Mouse (Mus musculus): ENCODE results near the gene Rcl1. TPM values are rescaled to one million over a fixed set of nuclear protein-coding genes. Genes with fewer than 3 reads are reported as not detected.

Rcl1 gene
- polyA plus RNA-seq, 1 experiment from 2014 or later, result 69.9 TPM

- Histone ChIP-seq H3K9me3 (replicated peaks; ENCODE audit: control insufficient read depth, low read length) (no peaks in the 10 kb centered on the region), H3K27ac (ENCODE audit: low read length) (peak overlapping the region; percentile 72), H3K27me3 (ENCODE audit: control insufficient read depth, insufficient read depth, low read depth, low read length) (no peaks in the 10 kb centered on the region), H3K36me3 (ENCODE audit: control insufficient read depth, insufficient read depth) (no peaks in the 10 kb centered on the region), H3K4me3 (ENCODE audit: low read depth, low read length) (peak overlapping the region; percentile 92), H3K4me2 (ENCODE audit: low read depth, low read length) (peak overlapping the region; percentile 100), H3K4me1 (ENCODE audit: control insufficient read depth, low read depth, low read length) (peaks cover 16% of the 10 kb centered on the region), H3K9ac (ENCODE audit: low read depth, low read length) (peak overlapping the region; percentile 78)
- ATAC-seq (ENCODE audit: low read depth), result no peak
- under 1% methylated on average over 27 of the region's 27 CpGs for WGBS (ENCODE audit: insufficient replicate concordance)
Observed at GRCm38 (mm10) chr19:29101591-29101990, 416 bp downstream of the Rcl1 start.

- Histone ChIP-seq H3K27ac (ENCODE audit: low read length) (no peak overlapping the region; the same call in 1 of the 2 replicates), H3K4me2 (ENCODE audit: low read depth, low read length) (peak overlapping the region; percentile 100), H3K4me1 (ENCODE audit: control insufficient read depth, low read depth, low read length) (peaks cover 16% of the 10 kb centered on the region), H3K9me3 (replicated peaks; ENCODE audit: control insufficient read depth, low read length) (no peaks in the 10 kb centered on the region), H3K27me3 (ENCODE audit: control insufficient read depth, insufficient read depth, low read depth, low read length) (no peaks in the 10 kb centered on the region), H3K9ac (ENCODE audit: low read depth, low read length) (peak overlapping the region; percentile 78), H3K36me3 (ENCODE audit: control insufficient read depth, insufficient read depth) (no peaks in the 10 kb centered on the region; the same call in 1 of the 2 replicates), H3K4me3 (ENCODE audit: low read depth, low read length) (peak overlapping the region; percentile 92)
- ATAC-seq (ENCODE audit: low read depth), result no peak
- WGBS (ENCODE audit: insufficient replicate concordance), result 6% methylated on average over 13 of the region's 13 CpGs
Observed at GRCm38 (mm10) chr19:29102098-29102497, 923 bp downstream of the Rcl1 start.

- H3K4me1 ChIP-seq (ENCODE audit: control insufficient read depth, low read depth, low read length), result peaks cover 9% of the 10 kb centered on the region
- H3K27me3 ChIP-seq (ENCODE audit: control insufficient read depth, insufficient read depth, low read depth, low read length), result no peaks in the 10 kb centered on the region
- H3K9ac ChIP-seq (ENCODE audit: low read depth, low read length), result no peak overlapping the region
- H3K9me3 ChIP-seq (replicated peaks; ENCODE audit: control insufficient read depth, low read length), result no peaks in the 10 kb centered on the region
- no peak overlapping the region for H3K27ac ChIP-seq (ENCODE audit: low read length)
- ATAC-seq (ENCODE audit: low read depth), result no peak
- WGBS (ENCODE audit: insufficient replicate concordance), result 78% methylated on average over 4 of the region's 4 CpGs
- no peak overlapping the region for H3K4me3 ChIP-seq (ENCODE audit: low read depth, low read length)
- H3K4me2 ChIP-seq (ENCODE audit: low read depth, low read length), result no peak overlapping the region
- H3K36me3 ChIP-seq (ENCODE audit: control insufficient read depth, insufficient read depth), result no peaks in the 10 kb centered on the region; the same call in 1 of the 2 replicates
Observed at GRCm38 (mm10) chr19:29105816-29106215, 4.6 kb downstream of the Rcl1 start.

- no peaks in the 10 kb centered on the region for H3K9me3 ChIP-seq (replicated peaks; ENCODE audit: control insufficient read depth, low read length)
- H3K27ac ChIP-seq (ENCODE audit: low read length), result no peak overlapping the region
- H3K9ac ChIP-seq (ENCODE audit: low read depth, low read length), result no peak overlapping the region
- no peaks in the 10 kb centered on the region; the same call in 1 of the 2 replicates for H3K36me3 ChIP-seq (ENCODE audit: control insufficient read depth, insufficient read depth)
- no peak for ATAC-seq (ENCODE audit: low read depth)
- no peak overlapping the region for H3K4me3 ChIP-seq (ENCODE audit: low read depth, low read length)
- no peaks in the 10 kb centered on the region for H3K27me3 ChIP-seq (ENCODE audit: control insufficient read depth, insufficient read depth, low read depth, low read length)
- H3K4me2 ChIP-seq (ENCODE audit: low read depth, low read length), result no peak overlapping the region
- 77% methylated on average over 5 of the region's 5 CpGs for WGBS (ENCODE audit: insufficient replicate concordance)
- peaks cover 9% of the 10 kb centered on the region for H3K4me1 ChIP-seq (ENCODE audit: control insufficient read depth, low read depth, low read length)
Observed at GRCm38 (mm10) chr19:29106261-29106660, 5.1 kb downstream of the Rcl1 start.

- WGBS (ENCODE audit: insufficient replicate concordance), result 87% methylated on average over 8 of the region's 8 CpGs
Observed at GRCm38 (mm10) chr19:29112662-29113061, 11.5 kb downstream of the Rcl1 start.

GRCm38 (mm10) chr19:29113746-29114649 lies 12.8 kb downstream of the Rcl1 start:
- Histone ChIP-seq H3K27me3 (ENCODE audit: control insufficient read depth, insufficient read depth, low read depth, low read length) (no peaks in the 10 kb centered on the region), H3K36me3 (ENCODE audit: control insufficient read depth, insufficient read depth) (peaks cover 7% of the 10 kb centered on the region), H3K9me3 (replicated peaks; ENCODE audit: control insufficient read depth, low read length) (no peaks in the 10 kb centered on the region), H3K27ac (ENCODE audit: low read length) (no peak overlapping the region), H3K4me2 (ENCODE audit: low read depth, low read length) (no peak overlapping the region), H3K9ac (ENCODE audit: low read depth, low read length) (no peak overlapping the region), H3K4me1 (ENCODE audit: control insufficient read depth, low read depth, low read length) (no peaks in the 10 kb centered on the region; the same call in 1 of the 2 replicates), H3K4me3 (ENCODE audit: low read depth, low read length) (no peak overlapping the region)
- 88% methylated on average over 10 of the region's 10 CpGs for WGBS (ENCODE audit: insufficient replicate concordance)
- no peak; the same call in 1 of the 2 replicates for ATAC-seq (ENCODE audit: low read depth)

More at GRCm38 (mm10) chr19:29112662-29113061, 11.5 kb downstream of the Rcl1 start:
- H3K4me3 ChIP-seq (ENCODE audit: low read depth, low read length), result no peak overlapping the region
- no peak for ATAC-seq (ENCODE audit: low read depth)
- no peak overlapping the region for H3K27ac ChIP-seq (ENCODE audit: low read length)
- no peak overlapping the region for H3K4me2 ChIP-seq (ENCODE audit: low read depth, low read length)
- H3K27me3 ChIP-seq (ENCODE audit: control insufficient read depth, insufficient read depth, low read depth, low read length), result no peaks in the 10 kb centered on the region
- no peaks in the 10 kb centered on the region; the same call in 1 of the 2 replicates for H3K4me1 ChIP-seq (ENCODE audit: control insufficient read depth, low read depth, low read length)
- no peaks in the 10 kb centered on the region for H3K9me3 ChIP-seq (replicated peaks; ENCODE audit: control insufficient read depth, low read length)
- H3K9ac ChIP-seq (ENCODE audit: low read depth, low read length), result no peak overlapping the region
- H3K36me3 ChIP-seq (ENCODE audit: control insufficient read depth, insufficient read depth), result no peaks in the 10 kb centered on the region; the same call in 1 of the 2 replicates

GRCm38 (mm10) chr19:29116796-29117195 lies 15.6 kb downstream of the Rcl1 start:
- Histone ChIP-seq H3K4me3 (ENCODE audit: low read depth, low read length) (no peak overlapping the region), H3K9ac (ENCODE audit: low read depth, low read length) (no peak overlapping the region), H3K27me3 (ENCODE audit: control insufficient read depth, insufficient read depth, low read depth, low read length) (no peaks in the 10 kb centered on the region), H3K36me3 (ENCODE audit: control insufficient read depth, insufficient read depth) (peaks cover 12% of the 10 kb centered on the region), H3K27ac (ENCODE audit: low read length) (no peak overlapping the region), H3K4me1 (ENCODE audit: control insufficient read depth, low read depth, low read length) (no peaks in the 10 kb centered on the region; the same call in 1 of the 2 replicates), H3K4me2 (ENCODE audit: low read depth, low read length) (no peak overlapping the region), H3K9me3 (replicated peaks; ENCODE audit: control insufficient read depth, low read length) (no peaks in the 10 kb centered on the region)
- WGBS (ENCODE audit: insufficient replicate concordance), result 79% methylated on average over 6 of the region's 6 CpGs
- no peak for ATAC-seq (ENCODE audit: low read depth)

- Histone ChIP-seq H3K9me3 (replicated peaks; ENCODE audit: control insufficient read depth, low read length) (no peaks in the 10 kb centered on the region), H3K27me3 (ENCODE audit: control insufficient read depth, insufficient read depth, low read depth, low read length) (no peaks in the 10 kb centered on the region), H3K4me2 (ENCODE audit: low read depth, low read length) (no peak overlapping the region), H3K36me3 (ENCODE audit: control insufficient read depth, insufficient read depth) (peaks cover 15% of the 10 kb centered on the region), H3K27ac (ENCODE audit: low read length) (no peak overlapping the region), H3K4me3 (ENCODE audit: low read depth, low read length) (no peak overlapping the region), H3K9ac (ENCODE audit: low read depth, low read length) (no peak overlapping the region), H3K4me1 (ENCODE audit: control insufficient read depth, low read depth, low read length) (no peaks in the 10 kb centered on the region; the same call in 1 of the 2 replicates)
- ATAC-seq (ENCODE audit: low read depth), result no peak
- 83% methylated on average over 13 of the region's 13 CpGs for WGBS (ENCODE audit: insufficient replicate concordance)
Observed at GRCm38 (mm10) chr19:29118196-29118595, 17.0 kb downstream of the Rcl1 start.

- no peak overlapping the region for H3K4me2 ChIP-seq (ENCODE audit: low read depth, low read length)
- no peak overlapping the region for H3K4me3 ChIP-seq (ENCODE audit: low read depth, low read length)
- ATAC-seq (ENCODE audit: low read depth), result no peak
- 79% methylated on average over 6 of the region's 6 CpGs for WGBS (ENCODE audit: insufficient replicate concordance)
- no peak overlapping the region for H3K27ac ChIP-seq (ENCODE audit: low read length)
- peaks cover 15% of the 10 kb centered on the region for H3K36me3 ChIP-seq (ENCODE audit: control insufficient read depth, insufficient read depth)
- H3K9me3 ChIP-seq (replicated peaks; ENCODE audit: control insufficient read depth, low read length), result no peaks in the 10 kb centered on the region
- H3K27me3 ChIP-seq (ENCODE audit: control insufficient read depth, insufficient read depth, low read depth, low read length), result no peaks in the 10 kb centered on the region
- no peaks in the 10 kb centered on the region for H3K4me1 ChIP-seq (ENCODE audit: control insufficient read depth, low read depth, low read length)
- H3K9ac ChIP-seq (ENCODE audit: low read depth, low read length), result no peak overlapping the region
Observed at GRCm38 (mm10) chr19:29120311-29120710, 19.1 kb downstream of the Rcl1 start.
